Mouse (Mus musculus) MEL (cell line): ENCODE measurements at regions not wholly inside any gene's neighbourhood (a gene's known extent, or its start where the extent isn't known, plus 50 kb on each side); places are given as distances from the start of the nearest gene placed in this dataset.

Experiments used
- CTCF ChIP-seq, 3 experiments: IDR thresholded peaks in 2 of 3; conservative IDR thresholded peaks in 1 of 3; 2 replicates each; pipeline ENCODE4 v1.5.1; 2011 to 2012; ENCODE audit warnings: low read length in 3 of 3, low read depth in 2 of 3, mild to moderate bottlenecking in 2 of 3, improper control_type of control experiment in 1 of 3, inconsistent platforms in 1 of 3, mixed read lengths in 1 of 3, moderate library complexity in 1 of 3; ENCODE audit not compliant: control insufficient read depth in 1 of 3, insufficient read depth in 1 of 3, poor library complexity in 1 of 3, severe bottlenecking in 1 of 3
- E2F4 ChIP-seq: IDR thresholded peaks from 2 replicates; pipeline ENCODE4 v1.6.1; 2011; ENCODE audit warnings: low read depth, low read length, improper control_type of control experiment, borderline replicate concordance
- POLR2A ChIP-seq, 2 experiments: IDR thresholded peaks; 2 replicates each; pipeline ENCODE4 v1.6.1; 2011 to 2012; ENCODE audit warnings: low read length in 2 of 2, mild to moderate bottlenecking in 2 of 2, control low read depth in 1 of 2, improper control_type of control experiment in 1 of 2, low read depth in 1 of 2, moderate library complexity in 1 of 2; ENCODE audit not compliant: control insufficient read depth in 1 of 2, insufficient read depth in 1 of 2, poor library complexity in 1 of 2
- TAL1 ChIP-seq: IDR thresholded peaks from 2 replicates; pipeline ENCODE4 v1.6.1; 2012; ENCODE audit warnings: mild to moderate bottlenecking, inconsistent platforms, low read length, moderate library complexity, mixed read lengths
- TCF12 ChIP-seq: IDR thresholded peaks from 2 replicates; pipeline ENCODE4 v1.6.1; 2014; ENCODE audit warnings: low read depth, mild to moderate bottlenecking, inconsistent platforms, low read length, improper control_type of control experiment, moderate library complexity
- UBTF ChIP-seq: IDR thresholded peaks from 2 replicates; pipeline ENCODE4 v1.6.1; 2012; ENCODE audit warnings: low read depth, mild to moderate bottlenecking, inconsistent platforms, low read length, improper control_type of control experiment, moderate library complexity, borderline replicate concordance; ENCODE audit not compliant: insufficient read depth
- USF1 ChIP-seq: IDR thresholded peaks from 2 replicates; pipeline ENCODE4 v1.6.1; 2014; ENCODE audit warnings: low read depth, mild to moderate bottlenecking, inconsistent platforms, low read length, improper control_type of control experiment, moderate library complexity
- USF2 ChIP-seq, 2 experiments: IDR thresholded peaks; 2 replicates each; pipeline ENCODE4 v1.6.1; 2011 to 2012; ENCODE audit warnings: improper control_type of control experiment in 2 of 2, low read length in 2 of 2, borderline replicate concordance in 1 of 2, inconsistent platforms in 1 of 2, low read depth in 1 of 2, mild to moderate bottlenecking in 1 of 2; ENCODE audit not compliant: insufficient read depth in 1 of 2
- ZC3H11A ChIP-seq: IDR thresholded peaks from 2 replicates; pipeline ENCODE4 v1.6.1; 2012; ENCODE audit warnings: low read depth, mild to moderate bottlenecking, inconsistent platforms, low read length, improper control_type of control experiment
- ZKSCAN1 ChIP-seq: IDR thresholded peaks from 2 replicates; pipeline ENCODE4 v1.6.1; 2012; ENCODE audit warnings: low read depth, mild to moderate bottlenecking, inconsistent platforms, low read length, improper control_type of control experiment, moderate library complexity

GRCm38 (mm10) chrX:118356888-118357287, 70.1 kb upstream of the Tgif2lx2 start:
- TF ChIP-seq CTCF (IDR thresholded peaks at IDR 0.05 in 2 of 3, conservative IDR thresholded peaks at IDR 0.05 in 1 of 3; ENCODE audit: control insufficient read depth in 1 of 3, insufficient read depth in 1 of 3, low read depth in 2 of 3, low read length in 3 of 3, poor library complexity in 1 of 3, severe bottlenecking in 1 of 3) (no peak), USF1 (no peak), TCF12 (no peak), POLR2A (IDR thresholded peaks at IDR 0.05; ENCODE audit: control insufficient read depth in 1 of 2, insufficient read depth in 1 of 2, low read depth in 1 of 2, low read length in 2 of 2, poor library complexity in 1 of 2) (no peak), USF2 (IDR thresholded peaks at IDR 0.05; ENCODE audit: borderline replicate concordance in 1 of 2, insufficient read depth in 1 of 2, low read depth in 1 of 2, low read length in 2 of 2) (no peak), ZKSCAN1 (no peak), ZC3H11A (no peak), TAL1 (no peak), E2F4 (no peak), UBTF (no peak)
